Mouse (Mus musculus) ovary, adult 18-20 months (tissue): ENCODE data around the gene Gramd4.
"Not testable (repeated sequence)": the region's sequence is repeated elsewhere in the genome, so short reads cannot be mapped to it uniquely, and the experiment has no call there.

Experiments used
- DNase-seq: peaks from one replicate; pipeline ENCODE4 v3.0.0; 2022; ENCODE audit warnings: low spot score, mixed read lengths

Gene Gramd4

GRCm38 (mm10) chr15:86091201-86091997 is 33.9 kb downstream of the Gramd4 start:
- no peak for DNase-seq

- no peak for DNase-seq
These were observed 34.6 kb downstream of the Gramd4 start for GRCm38 (mm10) chr15:86091998-86092670.

- DNase-seq, result no peak
These were observed 35.7 kb downstream of the Gramd4 start for GRCm38 (mm10) chr15:86093236-86093635.

- DNase-seq, result no peak
These were observed 37.0 kb downstream of the Gramd4 start for GRCm38 (mm10) chr15:86094324-86095121.

GRCm38 (mm10) chr15:86095722-86096603 is 38.5 kb downstream of the Gramd4 start:
- DNase-seq, result no peak

- DNase-seq, result not testable (repeated sequence)
These were observed 39.1 kb downstream of the Gramd4 start for GRCm38 (mm10) chr15:86096604-86097020.

- DNase-seq, result no peak
These were observed 40.4 kb downstream of the Gramd4 start for GRCm38 (mm10) chr15:86097871-86098270.

- no peak for DNase-seq
These were observed 44.1 kb downstream of the Gramd4 start for GRCm38 (mm10) chr15:86101585-86101984.

GRCm38 (mm10) chr15:86102308-86102707 is 44.8 kb downstream of the Gramd4 start:
- DNase-seq, result no peak

GRCm38 (mm10) chr15:86104401-86105344 is 47.2 kb downstream of the Gramd4 start:
- DNase-seq, result no peak

- DNase-seq, result no peak
These were observed 47.8 kb downstream of the Gramd4 start for GRCm38 (mm10) chr15:86105345-86105697.

GRCm38 (mm10) chr15:86105751-86106150 is 48.3 kb downstream of the Gramd4 start:
- no peak for DNase-seq

- no peak for DNase-seq
These were observed 50.5 kb downstream of the Gramd4 start for GRCm38 (mm10) chr15:86107831-86108471.

GRCm38 (mm10) chr15:86109245-86109644 is 51.8 kb downstream of the Gramd4 start:
- no peak for DNase-seq

- no peak for DNase-seq
These were observed 52.2 kb downstream of the Gramd4 start for GRCm38 (mm10) chr15:86109650-86110211.

GRCm38 (mm10) chr15:86110361-86111103 is 53.0 kb downstream of the Gramd4 start:
- no peak for DNase-seq

GRCm38 (mm10) chr15:86112707-86113341 is 55.3 kb downstream of the Gramd4 start:
- no peak for DNase-seq

GRCm38 (mm10) chr15:86113342-86113710 is 55.8 kb downstream of the Gramd4 start:
- no peak for DNase-seq
